Mouse (Mus musculus): ENCODE measurements around the gene Kmt2e.

GRCm38 (mm10) chr5:23432708-23433645, 1.3 kb upstream of the Kmt2e start:
- TF ChIP-seq CTCF (IDR thresholded peaks at IDR 0.05; ENCODE audit: low read depth) (no peak), EP300 (IDR thresholded peaks at IDR 0.05; ENCODE audit: low read depth) (no peak; the same call in 1 of the 2 replicates)
